Mouse (Mus musculus): Measurements from ENCODE around the gene Ccrl2. TPM values are rescaled to one million over a fixed set of nuclear protein-coding genes. Genes with fewer than 3 reads are reported as not detected.

Ccrl2 gene
- polyA plus RNA-seq, 1 experiment: 5.8 TPM

- TF ChIP-seq POLR2A (IDR thresholded peaks at IDR 0.05; ENCODE audit: borderline replicate concordance, low read depth, low read length): no peak
- no peak overlapping the region for H3K27ac ChIP-seq (ENCODE audit: insufficient read depth, low read depth, low read length)
- H3K4me3 ChIP-seq (ENCODE audit: insufficient read depth, low read length): no peak overlapping the region
- peaks cover 12% of the 10 kb centered on the region for H3K4me1 ChIP-seq (ENCODE audit: control insufficient read depth, insufficient read depth, low read length)
Measured at GRCm38 (mm10) chr9:111072175-111072574, 14.9 kb upstream of the Ccrl2 start.

- Histone ChIP-seq H3K27ac (ENCODE audit: insufficient read depth, low read depth, low read length) (no peak overlapping the region), H3K4me1 (ENCODE audit: control insufficient read depth, insufficient read depth, low read length) (peaks cover 12% of the 10 kb centered on the region), H3K4me3 (ENCODE audit: insufficient read depth, low read length) (0 out of 2 replicates have a peak overlapping the region, but pooled peaks have one; percentile 15)
- TF ChIP-seq CTCF (IDR thresholded peaks at IDR 0.05; ENCODE audit: low read depth, low read length): peak; percentile 97
- TF ChIP-seq POLR2A (IDR thresholded peaks at IDR 0.05; ENCODE audit: borderline replicate concordance, low read depth, low read length): no peak
Measured at GRCm38 (mm10) chr9:111070546-111070961, 13.2 kb upstream of the Ccrl2 start.

- H3K4me3 ChIP-seq (ENCODE audit: insufficient read depth, low read length): no peak overlapping the region
- peaks cover 20% of the 10 kb centered on the region for H3K4me1 ChIP-seq (ENCODE audit: control insufficient read depth, insufficient read depth, low read length)
- no peak overlapping the region for H3K27ac ChIP-seq (ENCODE audit: insufficient read depth, low read depth, low read length)
- TF ChIP-seq CTCF (IDR thresholded peaks at IDR 0.05; ENCODE audit: low read depth, low read length): no peak
- TF ChIP-seq POLR2A (IDR thresholded peaks at IDR 0.05; ENCODE audit: borderline replicate concordance, low read depth, low read length): no peak
Measured at GRCm38 (mm10) chr9:111067052-111067451, 9.7 kb upstream of the Ccrl2 start.

GRCm38 (mm10) chr9:111062840-111063239 lies 5.5 kb upstream of the Ccrl2 start:
- TF ChIP-seq CTCF (IDR thresholded peaks at IDR 0.05; ENCODE audit: low read depth, low read length) (no peak), POLR2A (IDR thresholded peaks at IDR 0.05; ENCODE audit: borderline replicate concordance, low read depth, low read length) (no peak)
- H3K4me3 ChIP-seq (ENCODE audit: insufficient read depth, low read length): no peak overlapping the region
- H3K4me1 ChIP-seq (ENCODE audit: control insufficient read depth, insufficient read depth, low read length): peaks cover 30% of the 10 kb centered on the region
- no peak overlapping the region; the same call in 1 of the 2 replicates for H3K27ac ChIP-seq (ENCODE audit: insufficient read depth, low read depth, low read length)

GRCm38 (mm10) chr9:111058943-111059556 lies 1.7 kb upstream of the Ccrl2 start:
- Histone ChIP-seq H3K27ac (ENCODE audit: insufficient read depth, low read depth, low read length) (peak overlapping the region; percentile 70), H3K4me3 (ENCODE audit: insufficient read depth, low read length) (no peak overlapping the region; the same call in 1 of the 2 replicates), H3K4me1 (ENCODE audit: control insufficient read depth, insufficient read depth, low read length) (peaks cover 40% of the 10 kb centered on the region)
- TF ChIP-seq POLR2A (IDR thresholded peaks at IDR 0.05; ENCODE audit: borderline replicate concordance, low read depth, low read length) (no peak), CTCF (IDR thresholded peaks at IDR 0.05; ENCODE audit: low read depth, low read length) (no peak)

GRCm38 (mm10) chr9:111057544-111058370 lies 438 bp upstream of the Ccrl2 start:
- no peak for TF ChIP-seq CTCF (IDR thresholded peaks at IDR 0.05; ENCODE audit: low read depth, low read length)
- no peak for TF ChIP-seq POLR2A (IDR thresholded peaks at IDR 0.05; ENCODE audit: borderline replicate concordance, low read depth, low read length)
- no peak overlapping the region; the same call in 1 of the 2 replicates for H3K27ac ChIP-seq (ENCODE audit: insufficient read depth, low read depth, low read length)
- H3K4me1 ChIP-seq (ENCODE audit: control insufficient read depth, insufficient read depth, low read length): peaks cover 31% of the 10 kb centered on the region
- H3K4me3 ChIP-seq (ENCODE audit: insufficient read depth, low read length): peak overlapping the region; percentile 79

- peak overlapping the region; percentile 79 for H3K4me3 ChIP-seq (ENCODE audit: insufficient read depth, low read length)
- TF ChIP-seq POLR2A (IDR thresholded peaks at IDR 0.05; ENCODE audit: borderline replicate concordance, low read depth, low read length): no peak
- TF ChIP-seq CTCF (IDR thresholded peaks at IDR 0.05; ENCODE audit: low read depth, low read length): no peak
- no peak overlapping the region for H3K27ac ChIP-seq (ENCODE audit: insufficient read depth, low read depth, low read length)
- peaks cover 25% of the 10 kb centered on the region for H3K4me1 ChIP-seq (ENCODE audit: control insufficient read depth, insufficient read depth, low read length)
Measured at GRCm38 (mm10) chr9:111056519-111056797, 861 bp downstream of the Ccrl2 start.

- H3K4me1 ChIP-seq (ENCODE audit: control insufficient read depth, insufficient read depth, low read length): peaks cover 25% of the 10 kb centered on the region
- no peak overlapping the region for H3K27ac ChIP-seq (ENCODE audit: insufficient read depth, low read depth, low read length)
- TF ChIP-seq POLR2A (IDR thresholded peaks at IDR 0.05; ENCODE audit: borderline replicate concordance, low read depth, low read length) (no peak), CTCF (IDR thresholded peaks at IDR 0.05; ENCODE audit: low read depth, low read length) (no peak)
- peak overlapping the region; percentile 79 for H3K4me3 ChIP-seq (ENCODE audit: insufficient read depth, low read length)
Measured at GRCm38 (mm10) chr9:111055800-111056518, 1.4 kb downstream of the Ccrl2 start.

GRCm38 (mm10) chr9:111054923-111055322 lies 2.4 kb downstream of the Ccrl2 start:
- Histone ChIP-seq H3K27ac (ENCODE audit: insufficient read depth, low read depth, low read length) (no peak overlapping the region), H3K4me3 (ENCODE audit: insufficient read depth, low read length) (no peak overlapping the region), H3K4me1 (ENCODE audit: control insufficient read depth, insufficient read depth, low read length) (peaks cover 25% of the 10 kb centered on the region)
- TF ChIP-seq POLR2A (IDR thresholded peaks at IDR 0.05; ENCODE audit: borderline replicate concordance, low read depth, low read length) (no peak), CTCF (IDR thresholded peaks at IDR 0.05; ENCODE audit: low read depth, low read length) (no peak)

- TF ChIP-seq CTCF (IDR thresholded peaks at IDR 0.05; ENCODE audit: low read depth, low read length): no peak
- no peak for TF ChIP-seq POLR2A (IDR thresholded peaks at IDR 0.05; ENCODE audit: borderline replicate concordance, low read depth, low read length)
- Histone ChIP-seq H3K4me3 (ENCODE audit: insufficient read depth, low read length) (no peak overlapping the region), H3K27ac (ENCODE audit: insufficient read depth, low read depth, low read length) (no peak overlapping the region), H3K4me1 (ENCODE audit: control insufficient read depth, insufficient read depth, low read length) (peaks cover 23% of the 10 kb centered on the region)
Measured at GRCm38 (mm10) chr9:111048452-111048851, 8.9 kb downstream of the Ccrl2 start.

Data from bone marrow macrophage, adult 2 months (primary cell).